Mouse (Mus musculus): ENCODE measurements around the gene Rnaset2a. TPM values are rescaled to one million over a fixed set of nuclear protein-coding genes. Genes with fewer than 3 reads are reported as not detected.
"Not testable (repeated sequence)": the region's sequence is repeated elsewhere in the genome, so short reads cannot be mapped to it uniquely, and the experiment has no call there.

Gene Rnaset2a
- total RNA-seq, 2 experiments from 2014 or later = 62.4 to 71.8 TPM

DNA sequence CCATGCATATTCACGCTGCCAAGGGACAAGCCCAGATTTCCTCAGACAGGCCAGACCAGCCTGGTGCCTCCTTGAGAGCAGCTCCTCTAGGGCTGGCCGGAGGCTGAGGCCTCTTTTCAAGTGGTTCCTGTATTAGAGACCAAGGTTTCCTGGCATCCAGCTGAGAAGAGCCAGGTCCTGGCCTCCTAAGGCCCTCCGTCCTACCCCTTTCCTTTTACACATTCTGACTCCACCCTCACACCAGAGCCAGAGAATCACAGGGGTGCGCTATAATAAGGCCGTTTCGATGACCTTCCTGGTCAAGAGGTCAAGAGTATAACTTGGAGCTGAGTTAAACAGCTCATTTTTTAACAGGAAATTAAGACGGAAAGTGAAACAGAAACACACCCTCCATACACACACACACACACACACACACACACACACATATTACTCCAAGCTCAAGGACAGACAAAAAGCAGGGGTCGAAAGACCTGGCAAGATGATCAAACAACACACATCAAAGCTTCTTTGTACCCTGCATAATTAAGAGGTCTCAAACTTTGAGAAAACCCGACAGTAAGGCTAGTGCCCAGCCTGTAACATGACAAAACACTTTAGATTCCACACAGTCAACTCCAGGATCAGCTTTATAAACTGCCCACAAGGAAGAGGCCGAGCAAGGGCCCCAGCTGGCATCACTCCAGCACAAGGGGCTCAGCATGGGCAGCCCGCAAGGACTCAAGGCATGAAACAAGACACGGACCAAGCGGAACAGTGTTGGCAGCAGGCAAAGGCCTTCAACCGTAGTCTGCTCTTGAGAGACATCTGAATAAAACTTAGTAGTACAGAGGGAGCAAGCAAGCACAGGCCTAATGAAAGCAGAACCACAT is 3.9 kb downstream of the Rnaset2a start:
- not testable (repeated sequence) for ATAC-seq (replicated peaks; ENCODE audit: poor library complexity, severe bottlenecking)

GRCm38 (mm10) chr17:8140210-8140609 is 7.7 kb downstream of the Rnaset2a start:
- ATAC-seq (replicated peaks; ENCODE audit: poor library complexity, severe bottlenecking) = peak; percentile 95

- ATAC-seq (replicated peaks; ENCODE audit: poor library complexity, severe bottlenecking) = not testable (repeated sequence)
Observed at GRCm38 (mm10) chr17:8138116-8138515, 9.8 kb downstream of the Rnaset2a start.

DNA sequence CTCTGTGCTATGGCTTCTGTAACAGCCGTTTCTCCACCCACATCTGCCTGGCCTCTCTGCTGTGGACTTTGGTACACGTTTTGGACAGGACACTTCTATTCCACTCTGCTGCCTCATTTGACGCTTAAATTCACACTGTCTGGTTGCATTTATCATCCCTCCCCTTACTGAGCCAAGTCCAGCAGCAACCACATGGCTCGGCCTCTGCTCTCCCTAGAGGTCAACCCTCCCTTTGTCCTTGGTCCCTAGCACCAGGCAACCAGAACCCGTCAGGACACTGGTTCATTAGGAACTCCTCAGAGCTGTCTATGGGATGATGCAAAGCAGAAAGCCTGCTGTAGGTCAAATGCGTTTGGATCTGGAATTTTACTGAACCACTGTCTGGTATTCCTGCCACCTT is 17.0 kb downstream of the Rnaset2a start:
- not testable (repeated sequence) for ATAC-seq (replicated peaks; ENCODE audit: poor library complexity, severe bottlenecking)

DNA sequence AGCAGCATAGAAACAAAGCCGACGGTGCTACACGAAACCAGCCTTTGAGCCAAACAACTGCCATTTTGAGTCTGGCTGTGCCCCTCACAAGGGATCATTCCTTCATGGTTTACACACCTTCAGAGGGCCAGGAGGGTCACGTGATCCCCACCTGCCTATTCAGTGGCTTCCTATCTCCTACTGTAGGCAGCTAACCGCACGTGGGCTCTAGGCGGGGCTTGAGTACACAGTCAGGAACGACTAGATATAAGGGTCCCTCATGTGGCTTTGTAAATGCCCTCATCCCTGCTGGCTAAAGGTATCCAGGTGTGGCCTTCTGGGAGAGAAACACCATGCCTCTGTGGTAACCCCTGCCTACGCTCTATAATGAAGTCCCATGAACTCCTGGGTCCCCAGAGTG is 18.3 kb downstream of the Rnaset2a start:
- not testable (repeated sequence) for ATAC-seq (replicated peaks; ENCODE audit: poor library complexity, severe bottlenecking)

GRCm38 (mm10) chr17:8128326-8128993 is 19.4 kb downstream of the Rnaset2a start:
- ATAC-seq (replicated peaks; ENCODE audit: poor library complexity, severe bottlenecking) = not testable (repeated sequence)

- ATAC-seq (replicated peaks; ENCODE audit: poor library complexity, severe bottlenecking) = not testable (repeated sequence)
Observed at GRCm38 (mm10) chr17:8124586-8124985, 23.3 kb downstream of the Rnaset2a start.

- not testable (repeated sequence) for ATAC-seq (replicated peaks; ENCODE audit: poor library complexity, severe bottlenecking)
Observed at GRCm38 (mm10) chr17:8122974-8123373, 24.9 kb downstream of the Rnaset2a start.

GRCm38 (mm10) chr17:8116928-8117327 is 31.0 kb downstream of the Rnaset2a start:
- not testable (repeated sequence) for ATAC-seq (replicated peaks; ENCODE audit: poor library complexity, severe bottlenecking)

DNA sequence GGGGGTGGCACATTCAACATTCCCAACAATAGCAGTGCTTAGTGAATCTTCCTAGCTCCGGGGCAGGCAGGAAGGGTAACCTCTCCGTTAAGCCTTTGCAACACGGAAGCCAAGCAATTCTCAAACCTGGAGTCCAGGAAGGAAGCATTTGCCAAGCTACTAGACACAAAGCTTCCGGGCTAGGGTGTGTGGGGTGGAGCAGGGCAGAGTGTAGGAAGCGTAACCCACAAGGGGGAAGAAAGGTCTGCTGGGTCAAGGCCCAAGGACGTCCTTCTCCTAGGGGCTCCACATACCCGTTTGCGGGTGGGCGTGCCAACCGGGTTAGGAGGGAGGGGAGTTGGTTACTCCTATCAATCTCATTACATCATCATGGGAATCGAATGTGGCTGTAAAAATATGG is 31.5 kb downstream of the Rnaset2a start:
- ATAC-seq (replicated peaks; ENCODE audit: poor library complexity, severe bottlenecking) = peak; percentile 87

- ATAC-seq (replicated peaks; ENCODE audit: poor library complexity, severe bottlenecking) = not testable (repeated sequence)
Observed at GRCm38 (mm10) chr17:8112199-8112598, 35.7 kb downstream of the Rnaset2a start.

DNA sequence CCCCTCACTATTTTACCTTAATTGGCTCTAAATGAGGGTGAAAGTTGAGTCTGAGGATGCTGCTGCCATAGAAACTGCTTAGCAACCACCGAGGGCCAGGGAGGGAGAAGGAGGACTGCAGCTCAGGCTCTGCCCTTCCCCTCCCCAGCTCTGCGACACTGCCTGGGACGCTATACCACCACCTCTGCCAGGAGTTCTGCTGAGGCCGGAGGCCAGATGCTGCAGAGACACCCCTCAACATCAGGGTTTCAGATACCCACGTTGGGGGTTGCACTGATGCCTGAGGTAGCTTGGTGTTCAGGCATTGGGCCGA is 46.6 kb downstream of the Rnaset2a start:
- not testable (repeated sequence) for ATAC-seq (replicated peaks; ENCODE audit: poor library complexity, severe bottlenecking)

DNA sequence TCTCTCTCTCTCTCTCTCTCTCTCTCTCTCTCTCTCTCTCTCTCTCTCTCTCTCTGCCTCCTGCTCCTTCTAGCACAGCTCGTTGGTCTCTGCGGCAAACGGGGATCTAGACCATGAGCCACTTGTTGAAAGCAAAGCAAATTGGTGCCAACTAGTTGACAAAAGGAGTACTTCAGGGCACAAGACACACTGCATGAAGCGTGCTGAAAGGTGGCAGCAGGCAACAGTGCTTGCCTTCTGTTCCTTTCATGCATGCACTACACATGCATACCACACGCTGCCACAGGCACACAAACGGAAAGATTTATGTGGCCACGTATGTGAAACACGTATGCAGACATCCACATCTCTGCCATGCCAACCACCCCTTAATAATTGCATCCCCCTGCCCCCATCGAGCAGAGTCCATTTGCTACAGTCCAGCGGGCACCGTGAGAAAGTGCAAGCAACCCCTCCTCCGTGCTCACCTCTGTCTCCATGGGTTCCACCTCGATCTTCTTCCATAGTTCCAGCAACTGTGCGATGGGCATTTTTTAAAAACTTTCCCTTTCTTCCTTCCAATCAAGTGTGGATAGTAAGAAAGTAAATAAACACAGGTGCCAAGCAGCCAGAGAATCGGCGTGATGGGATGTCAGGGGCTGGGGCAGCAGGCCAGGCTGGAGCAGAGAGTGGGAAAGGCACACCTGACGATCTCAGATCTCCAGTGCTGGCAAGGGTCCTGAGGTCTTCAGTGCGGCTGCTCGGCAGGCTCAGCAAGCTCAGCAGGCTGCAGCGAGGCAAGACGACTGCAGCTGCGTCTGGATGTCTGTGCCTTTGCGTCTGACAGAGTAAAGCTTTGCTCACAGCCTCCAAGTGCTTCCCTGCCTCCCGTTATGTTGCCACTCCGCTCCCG is 47.2 kb downstream of the Rnaset2a start:
- not testable (repeated sequence) for ATAC-seq (replicated peaks; ENCODE audit: poor library complexity, severe bottlenecking)

GRCm38 (mm10) chr17:8096199-8096598 is 51.7 kb downstream of the Rnaset2a start:
- ATAC-seq (replicated peaks; ENCODE audit: poor library complexity, severe bottlenecking) = not testable (repeated sequence)

- not testable (repeated sequence) for ATAC-seq (replicated peaks; ENCODE audit: poor library complexity, severe bottlenecking)
Observed at GRCm38 (mm10) chr17:8095653-8096052, 52.2 kb downstream of the Rnaset2a start.

GRCm38 (mm10) chr17:8092537-8093526 is 55.1 kb downstream of the Rnaset2a start:
- peak; percentile 72 for ATAC-seq (replicated peaks; ENCODE audit: poor library complexity, severe bottlenecking)

DNA sequence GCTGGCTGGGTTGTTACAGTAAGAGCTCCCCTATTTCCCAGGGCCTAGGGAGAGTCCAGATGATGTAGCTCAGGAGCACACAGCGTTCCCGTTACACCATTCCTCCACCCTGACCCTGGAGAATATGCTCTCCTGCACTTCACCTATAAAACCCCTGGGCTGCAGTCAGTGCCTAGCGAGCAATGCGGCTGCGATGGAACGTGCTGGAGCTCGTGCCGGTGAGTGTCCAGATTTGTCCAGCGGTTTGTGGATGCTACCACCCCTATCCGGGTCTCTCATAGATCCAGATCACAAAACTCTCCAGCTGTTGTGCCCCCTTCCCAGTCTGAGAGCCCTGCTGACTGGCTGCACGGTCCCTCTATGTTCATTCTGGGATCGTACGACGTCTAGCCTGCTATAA is 56.6 kb downstream of the Rnaset2a start:
- not testable (repeated sequence) for ATAC-seq (replicated peaks; ENCODE audit: poor library complexity, severe bottlenecking)

DNA sequence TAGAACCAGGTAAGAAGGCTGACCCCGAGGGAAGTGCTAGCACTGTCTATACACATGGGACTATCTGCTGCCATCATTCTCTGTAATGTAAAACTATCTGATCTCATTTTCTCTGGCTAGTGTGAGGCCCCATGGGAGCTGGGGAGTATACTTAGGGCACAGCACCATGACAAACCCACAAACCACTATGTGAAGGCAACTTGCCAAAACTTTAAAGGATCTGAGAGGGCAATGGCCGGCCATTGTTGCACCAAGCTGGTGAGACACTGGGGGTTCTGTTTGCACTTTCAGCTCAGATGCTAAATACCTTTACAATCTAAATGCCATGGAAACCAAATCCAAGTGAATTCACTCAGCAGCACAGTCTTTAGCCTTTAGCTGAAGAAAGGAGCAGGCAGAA is 78.0 kb downstream of the Rnaset2a start:
- ATAC-seq (replicated peaks; ENCODE audit: poor library complexity, severe bottlenecking) = not testable (repeated sequence)
